Mouse (Mus musculus): ENCODE results near the gene Nin.

DNA sequence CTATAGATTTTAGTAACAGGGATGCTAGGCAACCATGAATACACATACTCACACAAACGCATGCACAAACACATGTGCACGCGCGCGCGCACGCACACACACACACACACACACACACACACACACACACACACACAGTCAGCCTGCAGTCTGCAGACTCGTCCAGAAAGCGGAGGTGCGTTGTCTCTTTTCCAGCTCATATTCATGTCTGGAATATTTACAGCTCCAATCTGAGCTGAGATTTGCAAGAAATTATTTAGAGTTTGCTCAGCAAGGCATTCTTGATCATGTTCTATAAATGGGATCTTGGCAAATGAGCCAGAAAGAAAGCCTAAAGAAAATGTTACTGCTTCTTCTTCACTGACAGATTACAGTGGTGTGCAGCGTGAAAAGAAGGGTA, 37.0 kb downstream of the Nin start:
- TF ChIP-seq CTCF (IDR thresholded peaks at IDR 0.05; ENCODE audit: low read depth, low read length) (no peak), TAL1 (conservative IDR thresholded peaks at IDR 0.05; ENCODE audit: low read depth, low read length) (no peak), GATA1 (IDR thresholded peaks at IDR 0.05; ENCODE audit: borderline replicate concordance, low read length) (no peak), POLR2AphosphoS5 (IDR thresholded peaks at IDR 0.05; ENCODE audit: insufficient replicate concordance, low read depth, low read length) (no peak), GATA2 (IDR thresholded peaks at IDR 0.05; ENCODE audit: borderline replicate concordance, low read depth, low read length) (no peak)
